Mouse (Mus musculus) kidney, adult 2 months (tissue): ENCODE data around the gene Usp34.

Experiments used
- CTCF ChIP-seq: fragments of 200-500 bp; conservative IDR thresholded peaks from 2 replicates; pipeline ENCODE4 v1.5.1; 2011; ENCODE audit warnings: low read depth, mild to moderate bottlenecking, control low read depth, low read length, moderate library complexity, mixed read lengths; ENCODE audit not compliant: insufficient read depth, insufficient read length
- POLR2A ChIP-seq: fragments of 200-500 bp; IDR thresholded peaks from one replicate; pipeline ENCODE4 v1.6.1; 2011; ENCODE audit warnings: low read depth, low read length, control low read depth

DNA sequence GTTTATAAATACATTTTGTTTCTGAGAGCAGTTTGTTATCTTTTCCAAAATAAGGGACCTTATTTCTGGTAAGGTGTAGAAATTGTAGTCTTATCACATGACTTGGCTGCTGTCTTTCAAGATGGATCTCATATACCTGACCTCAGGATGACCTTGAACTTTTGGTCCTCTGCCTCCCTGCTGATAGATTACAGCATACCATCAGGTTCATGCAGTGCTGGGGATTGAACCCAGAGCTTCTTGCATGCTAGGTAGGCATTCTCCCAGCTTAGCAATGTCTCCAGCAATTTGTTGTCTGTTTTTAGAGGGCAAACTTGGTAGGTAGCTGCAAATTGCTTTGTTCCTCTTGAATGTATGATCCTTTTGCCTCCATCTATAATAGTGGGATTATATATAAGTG is 41.7 kb upstream of the Usp34 start:
- TF ChIP-seq CTCF (no peak), POLR2A (no peak)
